Mouse (Mus musculus) spleen, adult 2 months (tissue): ENCODE results near the gene Myod1. TPM values are rescaled to one million over a fixed set of nuclear protein-coding genes. Genes with fewer than 3 reads are reported as not detected.
A peak's percentile ranks its signal among the peaks of the same experiment; 100 is the strongest.

Experiments used
- DNase-seq, 2 experiments: peaks; one replicate each; pipeline versions ENCODE4 v3.0.0 to v3.0.0-alpha.2; 2012 to 2021; ENCODE audit warnings: low spot score in 2 of 2, low read depth in 1 of 2
- H3K27ac ChIP-seq: fragments of 200-500 bp; 2 replicates; pipeline ENCODE4 v1.5.1; 2012; ENCODE audit warnings: low read length, inconsistent platforms; ENCODE audit not compliant: insufficient read depth
- H3K27me3 ChIP-seq: fragments of 200-500 bp; 2 replicates; pipeline ENCODE4 v1.6.1; 2012; ENCODE audit warnings: mild to moderate bottlenecking, moderate library complexity, low read length, inconsistent platforms; ENCODE audit not compliant: control insufficient read depth, insufficient read depth
- H3K36me3 ChIP-seq: fragments of 200-500 bp; 2 replicates; pipeline ENCODE4 v1.6.1; 2012; ENCODE audit warnings: mild to moderate bottlenecking, low read length, inconsistent platforms; ENCODE audit not compliant: control insufficient read depth, insufficient read depth
- H3K4me1 ChIP-seq: fragments of 200-500 bp; 2 replicates; pipeline ENCODE4 v1.6.1; 2011; ENCODE audit warnings: inconsistent platforms; ENCODE audit not compliant: control insufficient read depth, insufficient read depth, insufficient read length
- H3K4me3 ChIP-seq: fragments of 200-500 bp; 2 replicates; pipeline ENCODE4 v1.5.1; 2011; ENCODE audit warnings: mild to moderate bottlenecking, inconsistent platforms; ENCODE audit not compliant: insufficient read depth, insufficient read length; ENCODE audit errors: extremely low read depth
- CTCF ChIP-seq: fragments of 200-500 bp; IDR thresholded peaks from 2 replicates; pipeline ENCODE4 v1.5.1; 2011; ENCODE audit warnings: mild to moderate bottlenecking, inconsistent platforms; ENCODE audit not compliant: insufficient read depth, insufficient read length, insufficient replicate concordance; ENCODE audit errors: extremely low read depth
- POLR2A ChIP-seq: fragments of 200-500 bp; IDR thresholded peaks from 2 replicates; pipeline ENCODE4 v1.6.1; 2011; ENCODE audit warnings: low read depth, low read length, inconsistent platforms
- WGBS: fragments of 180-500 bp; shearing (Covaris S2); methylation state at CpG from one replicate; pipeline ENCODE4 v1.1.7; 2018; 5-methylcytosine and 5-hydroxymethylcytosine counted together
- polyA plus RNA-seq: library from polyadenylated mRNA; depleted of rRNA; stranded (reverse); fragments of >200 nt; gene quantifications from 2 replicates; pipeline ENCODE4 v1.2.3, GENCODE M21; 2012

Myod1 gene
- polyA plus RNA-seq, 1 experiment: 0.06 TPM

- TF ChIP-seq POLR2A (no peak), CTCF (no peak)
- 70% methylated on average over 1 of the region's 1 CpGs for WGBS
- Histone ChIP-seq H3K27ac (no peak overlapping the region), H3K4me1 (no peaks in the 10 kb centered on the region), H3K27me3 (no peaks in the 10 kb centered on the region), H3K4me3 (no peak overlapping the region), H3K36me3 (no peaks in the 10 kb centered on the region)
- DNase-seq: no peak
These were observed 10.5 kb upstream of the Myod1 start for GRCm38 (mm10) chr7:46365810-46366209.

DNA sequence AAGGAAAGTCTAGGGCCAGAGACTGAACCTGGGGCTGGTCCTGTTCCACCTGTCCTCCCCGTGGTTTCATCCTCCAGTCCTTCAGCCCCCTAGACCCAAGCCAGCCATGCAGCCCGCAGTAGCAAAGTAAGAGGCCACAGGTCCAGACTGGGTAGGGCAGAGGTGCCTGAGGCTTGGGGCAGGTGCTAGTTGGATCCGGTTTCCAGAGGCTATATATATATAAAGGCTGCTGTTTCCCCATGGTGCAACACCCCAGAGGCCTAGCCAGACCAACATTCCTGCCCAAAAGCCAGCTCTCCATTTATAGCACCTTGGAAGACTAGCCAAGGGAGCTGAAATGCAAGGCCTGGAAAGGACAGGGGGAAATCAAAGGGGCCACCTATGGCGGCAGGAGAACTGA, 5.2 kb upstream of the Myod1 start:
- Histone ChIP-seq H3K36me3 (no peaks in the 10 kb centered on the region), H3K4me1 (no peaks in the 10 kb centered on the region), H3K27ac (no peak overlapping the region), H3K27me3 (peaks cover under 1% of the 10 kb centered on the region; the same call in 1 of the 2 replicates), H3K4me3 (no peak overlapping the region)
- no peak for DNase-seq
- 70% methylated on average over 4 of the region's 4 CpGs for WGBS
- no peak for TF ChIP-seq CTCF

DNA sequence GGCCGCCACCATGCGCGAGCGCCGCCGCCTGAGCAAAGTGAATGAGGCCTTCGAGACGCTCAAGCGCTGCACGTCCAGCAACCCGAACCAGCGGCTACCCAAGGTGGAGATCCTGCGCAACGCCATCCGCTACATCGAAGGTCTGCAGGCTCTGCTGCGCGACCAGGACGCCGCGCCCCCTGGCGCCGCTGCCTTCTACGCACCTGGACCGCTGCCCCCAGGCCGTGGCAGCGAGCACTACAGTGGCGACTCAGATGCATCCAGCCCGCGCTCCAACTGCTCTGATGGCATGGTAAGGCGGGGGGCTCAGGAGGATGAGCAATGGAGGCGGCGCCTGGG, 703 bp downstream of the Myod1 start:
- no peak for DNase-seq
- no peak for TF ChIP-seq CTCF
- TF ChIP-seq POLR2A: no peak
- Histone ChIP-seq H3K27ac (no peak overlapping the region), H3K27me3 (peaks cover 20% of the 10 kb centered on the region), H3K4me1 (peaks cover 11% of the 10 kb centered on the region), H3K36me3 (no peaks in the 10 kb centered on the region), H3K4me3 (no peak overlapping the region)
- WGBS: 3% methylated on average over 33 of the region's 33 CpGs

DNA sequence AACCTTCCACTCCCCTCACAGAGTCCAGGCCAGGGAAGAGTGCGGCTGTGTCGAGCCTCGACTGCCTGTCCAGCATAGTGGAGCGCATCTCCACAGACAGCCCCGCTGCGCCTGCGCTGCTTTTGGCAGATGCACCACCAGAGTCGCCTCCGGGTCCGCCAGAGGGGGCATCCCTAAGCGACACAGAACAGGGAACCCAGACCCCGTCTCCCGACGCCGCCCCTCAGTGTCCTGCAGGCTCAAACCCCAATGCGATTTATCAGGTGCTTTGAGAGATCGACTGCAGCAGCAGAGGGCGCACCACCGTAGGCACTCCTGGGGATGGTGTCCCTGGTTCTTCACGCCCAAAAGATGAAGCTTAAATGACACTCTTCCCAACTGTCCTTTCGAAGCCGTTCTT, 1.8 kb downstream of the Myod1 start:
- peak in 1 of 2 experiments; percentile 45 for DNase-seq
- Histone ChIP-seq H3K4me1 (peaks cover 11% of the 10 kb centered on the region), H3K27me3 (peaks cover 20% of the 10 kb centered on the region), H3K36me3 (no peaks in the 10 kb centered on the region), H3K27ac (no peak overlapping the region), H3K4me3 (no peak overlapping the region)
- WGBS: 8% methylated on average over 22 of the region's 22 CpGs
- TF ChIP-seq POLR2A: no peak
- TF ChIP-seq CTCF: peak; percentile 35; the same call in 1 of the 2 replicates

DNA sequence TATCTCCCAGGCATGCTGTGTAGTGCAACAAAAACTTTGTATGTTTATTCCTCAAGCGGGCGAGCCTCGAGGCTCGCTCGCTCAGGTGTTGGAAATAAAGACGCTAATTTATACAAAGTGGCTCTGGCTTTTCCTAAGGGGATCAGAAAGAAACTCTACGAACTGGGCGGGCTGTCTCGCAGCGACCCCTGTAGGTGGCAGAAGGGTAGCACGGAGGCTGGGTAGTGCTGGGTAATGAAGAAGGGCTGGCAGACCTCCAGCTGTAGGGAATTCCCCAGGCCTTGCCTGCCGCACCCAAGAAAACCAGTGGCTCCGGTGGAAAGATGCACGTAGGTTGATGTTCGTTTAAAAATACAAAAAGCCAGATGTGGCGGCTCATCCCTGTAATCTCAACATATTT, 2.7 kb downstream of the Myod1 start:
- H3K4me1 ChIP-seq: peaks cover 11% of the 10 kb centered on the region
- no peaks in the 10 kb centered on the region for H3K36me3 ChIP-seq
- H3K27ac ChIP-seq: no peak overlapping the region
- no peak overlapping the region for H3K4me3 ChIP-seq
- peak in 1 of 2 experiments; percentile 58 for DNase-seq
- TF ChIP-seq POLR2A: no peak
- peak; percentile 60; the same call in 1 of the 2 replicates for TF ChIP-seq CTCF
- peaks cover 20% of the 10 kb centered on the region for H3K27me3 ChIP-seq
- WGBS: 8% methylated on average over 16 of the region's 16 CpGs

DNA sequence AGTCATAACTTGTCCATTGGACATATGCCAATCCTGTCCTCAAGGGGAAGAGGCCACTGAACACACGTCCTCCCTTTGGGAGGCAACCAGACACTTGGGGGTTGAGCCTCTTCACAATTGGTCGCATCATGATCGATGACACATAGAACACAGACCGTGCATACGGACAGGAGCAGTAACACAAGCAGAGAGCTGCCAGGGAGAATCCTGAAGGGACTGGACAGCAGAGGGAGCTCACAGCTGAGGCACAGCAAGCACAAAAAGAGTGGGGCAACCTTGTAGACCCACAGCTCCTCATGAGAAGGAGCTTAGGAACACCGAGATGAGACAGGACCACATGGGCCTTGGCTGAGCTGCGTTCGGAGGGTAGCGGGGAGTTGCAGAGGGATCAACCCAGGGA, 4.4 kb downstream of the Myod1 start:
- TF ChIP-seq POLR2A (no peak), CTCF (0 out of 2 replicates have a peak, but pooled peaks have one; percentile 10)
- peaks cover 11% of the 10 kb centered on the region for H3K4me1 ChIP-seq
- no peak overlapping the region for H3K4me3 ChIP-seq
- no peak for DNase-seq
- no peak overlapping the region for H3K27ac ChIP-seq
- peaks cover 20% of the 10 kb centered on the region for H3K27me3 ChIP-seq
- WGBS: 61% methylated on average over 9 of the region's 9 CpGs
- H3K36me3 ChIP-seq: no peaks in the 10 kb centered on the region

GRCm38 (mm10) chr7:46387430-46387829, 11.2 kb downstream of the Myod1 start:
- Histone ChIP-seq H3K4me3 (no peak overlapping the region), H3K4me1 (peaks cover 23% of the 10 kb centered on the region; the same call in 1 of the 2 replicates), H3K27ac (no peak overlapping the region), H3K27me3 (no peaks in the 10 kb centered on the region), H3K36me3 (no peaks in the 10 kb centered on the region)
- TF ChIP-seq POLR2A (no peak), CTCF (no peak)
- DNase-seq: no peak
- WGBS: 92% methylated on average over 3 of the region's 3 CpGs
